Mouse (Mus musculus) thymus, postnatal 10 days (tissue): ENCODE results near the gene Hibch.

Experiments
- DNase-seq, 2 experiments: peaks; one replicate each; pipeline ENCODE4 v3.0.0; 2021; ENCODE audit warnings: low spot score in 2 of 2

The Hibch gene

DNA sequence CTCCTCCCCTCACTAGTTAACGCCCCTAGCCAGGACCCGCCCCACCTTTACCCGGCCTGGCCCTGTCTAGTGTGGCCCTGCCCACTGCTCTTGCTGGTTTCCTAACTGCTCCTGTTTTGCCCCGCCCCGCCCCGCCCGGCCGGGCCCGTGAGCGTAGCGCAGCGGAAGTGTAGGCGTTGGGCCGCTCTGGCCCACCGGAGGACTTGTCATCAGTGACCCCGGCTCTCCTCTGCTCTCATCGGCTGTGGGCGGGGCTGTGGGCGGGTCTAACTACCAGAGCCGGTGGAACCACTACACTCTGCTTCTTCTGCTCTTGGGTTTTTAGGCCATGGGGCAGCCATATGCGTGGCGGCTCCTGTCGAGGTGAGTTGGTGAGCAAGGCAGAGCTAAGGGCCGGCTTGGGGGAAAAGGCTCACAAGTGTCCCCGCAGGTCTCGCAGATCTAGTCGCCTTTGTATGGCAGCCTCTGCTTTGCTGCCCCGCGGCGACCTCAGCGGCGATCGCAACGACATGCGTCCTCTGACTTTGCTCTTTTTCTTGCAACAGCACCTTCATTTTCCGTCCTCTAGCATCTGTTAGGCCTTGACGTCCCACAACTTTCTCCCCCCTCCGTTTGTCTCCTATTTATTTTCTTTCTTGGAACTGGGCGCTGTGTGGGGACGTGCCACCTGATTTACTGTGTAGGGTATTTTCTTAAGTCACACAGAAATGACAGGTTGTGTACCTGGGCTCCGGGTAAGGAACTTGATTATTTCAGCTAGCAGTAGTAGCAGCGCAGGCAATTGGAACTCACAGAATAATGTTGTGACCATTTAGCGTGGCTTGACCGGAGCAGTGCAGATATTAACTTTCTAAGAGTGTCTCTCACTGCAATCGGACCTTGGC, at the start of gene Hibch:
Gene Hibch (plus strand): TSS at position 148 of the 884 bp plus-strand sequence.
- peak; percentile 96 to 98 for DNase-seq

GRCm38 (mm10) chr1:52795927-52796326, 48.8 kb upstream of the Hibch start:
- DNase-seq: no peak

GRCm38 (mm10) chr1:52799056-52799726, 45.5 kb upstream of the Hibch start:
- peak; percentile 29 to 34 for DNase-seq

GRCm38 (mm10) chr1:52799772-52800171, 45.0 kb upstream of the Hibch start:
- DNase-seq: no peak

DNA sequence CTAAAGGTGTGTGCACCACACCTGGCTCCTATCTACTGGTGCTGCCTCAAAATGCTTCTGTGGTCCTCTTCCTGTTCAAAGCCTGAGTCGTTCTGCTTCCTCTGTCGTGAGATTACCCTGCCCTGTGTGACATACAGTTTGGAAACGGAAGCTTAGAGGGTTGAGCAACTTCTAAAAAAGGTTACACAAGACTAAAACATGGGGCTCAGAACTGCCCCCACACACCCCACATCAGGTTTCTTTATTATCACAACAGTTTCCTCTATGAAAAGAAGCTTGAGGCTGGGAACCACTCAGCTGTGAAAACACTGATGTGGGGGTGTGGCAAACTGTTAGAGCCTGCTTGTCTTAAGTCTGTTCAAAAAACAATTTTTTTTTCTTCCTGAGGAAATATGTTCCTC, 44.4 kb upstream of the Hibch start:
- peak; percentile 37 to 49 for DNase-seq

- DNase-seq: no peak
These were observed 43.1 kb upstream of the Hibch start for GRCm38 (mm10) chr1:52801651-52802050.

DNA sequence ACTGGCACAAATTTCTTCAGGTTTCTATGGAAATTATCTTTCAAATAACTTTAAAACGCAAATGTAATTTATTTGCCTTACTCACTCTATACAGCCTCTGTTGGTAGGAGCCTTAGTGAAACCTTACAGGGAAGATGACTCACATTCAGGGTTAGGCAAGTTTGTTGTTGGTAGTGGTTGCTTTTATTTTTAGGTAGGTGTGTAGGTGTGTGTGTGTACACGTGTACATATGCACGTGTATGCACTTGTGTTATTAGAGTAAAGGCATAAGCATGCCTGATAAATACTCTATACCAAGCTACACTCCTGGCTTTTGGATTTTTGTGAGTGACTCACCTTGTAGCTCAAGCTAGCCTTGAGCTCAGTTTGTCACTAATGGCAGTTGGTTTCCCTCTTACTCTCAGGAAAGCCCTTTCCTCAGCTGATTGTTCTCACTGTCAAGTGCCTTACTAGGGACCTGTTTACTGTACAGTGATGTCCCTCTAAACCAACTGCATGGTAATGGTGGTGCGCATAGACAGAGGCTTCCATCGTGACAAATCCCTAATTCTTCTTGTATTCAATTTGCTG, 42.2 kb upstream of the Hibch start:
- no peak for DNase-seq

GRCm38 (mm10) chr1:52805041-52805440, 39.7 kb upstream of the Hibch start:
- DNase-seq: no peak

- DNase-seq: no peak
These were observed 36.3 kb upstream of the Hibch start for GRCm38 (mm10) chr1:52808456-52808855.

GRCm38 (mm10) chr1:52816232-52816891, 28.4 kb upstream of the Hibch start:
- DNase-seq: no peak

DNA sequence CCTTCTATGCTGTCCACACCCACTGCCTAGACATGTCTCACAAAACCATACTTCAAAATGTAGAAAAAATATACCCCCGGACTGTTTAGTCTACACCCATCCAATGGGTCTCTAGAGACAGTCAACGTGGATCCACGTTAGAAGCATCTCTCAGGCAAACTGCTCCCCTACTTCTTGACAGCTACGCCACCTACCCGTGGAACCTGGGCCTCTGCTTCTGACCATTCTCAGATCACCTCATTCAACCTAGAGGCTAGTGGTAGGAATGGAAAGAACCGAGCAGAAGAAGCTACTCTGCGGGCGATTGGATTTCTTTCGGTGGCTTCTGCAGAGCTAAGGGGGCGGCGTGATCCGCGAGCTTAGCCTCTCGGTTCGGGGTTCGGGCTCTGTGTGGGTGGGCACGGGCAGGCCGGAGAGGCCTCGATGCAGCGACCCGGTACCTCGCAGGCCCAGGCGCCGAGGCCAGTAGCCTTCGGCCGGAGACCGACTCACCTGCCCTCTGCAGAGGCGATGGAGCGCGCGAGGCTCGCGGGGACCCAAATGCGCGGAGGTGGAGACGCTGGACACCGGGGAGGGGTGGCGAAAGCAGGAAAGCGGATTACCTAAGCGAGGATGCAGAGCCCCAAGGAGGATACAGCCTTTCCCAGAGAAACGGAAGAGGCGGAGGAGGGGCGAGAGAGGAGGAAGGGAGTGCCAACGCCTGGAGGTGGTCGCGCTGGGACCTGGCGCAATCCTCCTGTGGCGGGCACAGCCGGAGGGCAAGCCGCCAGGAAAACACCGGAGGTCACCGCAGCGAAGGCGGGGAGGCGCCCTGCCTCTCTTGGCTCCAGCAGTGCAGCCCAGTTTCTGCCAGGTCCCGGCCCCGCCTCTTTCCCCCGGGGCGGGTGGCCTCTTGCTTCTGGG, 27.6 kb upstream of the Hibch start, which contains the start of gene Inpp1:
Gene Inpp1 (minus strand): TSS at position 779 of the 903 bp plus-strand sequence.
- peak; percentile 59 to 60 for DNase-seq

DNA sequence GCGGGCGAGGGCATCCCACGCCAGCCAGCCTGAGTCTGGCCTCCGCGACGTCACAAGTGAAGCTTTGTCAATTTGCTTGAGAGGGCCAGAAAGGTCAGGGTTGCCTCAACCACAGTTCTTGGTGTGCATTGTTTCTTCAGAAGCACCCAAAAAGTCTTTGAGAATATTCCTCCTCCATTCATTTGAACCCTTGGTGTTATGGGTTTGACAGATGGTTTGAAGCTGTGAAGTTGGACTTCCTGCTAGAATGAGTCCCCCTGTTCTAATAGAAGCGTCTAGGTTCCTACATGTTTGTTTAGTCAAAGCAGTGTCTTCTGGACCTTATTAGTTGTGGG, 26.9 kb upstream of the Hibch start:
- no peak for DNase-seq

- no peak for DNase-seq
These were observed 5.6 kb upstream of the Hibch start for GRCm38 (mm10) chr1:52839099-52839498.

- DNase-seq: no peak
These were observed 375 bp upstream of the Hibch start for GRCm38 (mm10) chr1:52844354-52844753.

GRCm38 (mm10) chr1:52846556-52846955, 1.8 kb downstream of the Hibch start:
- no peak for DNase-seq

GRCm38 (mm10) chr1:52849422-52849821, 4.7 kb downstream of the Hibch start:
- DNase-seq: no peak

DNA sequence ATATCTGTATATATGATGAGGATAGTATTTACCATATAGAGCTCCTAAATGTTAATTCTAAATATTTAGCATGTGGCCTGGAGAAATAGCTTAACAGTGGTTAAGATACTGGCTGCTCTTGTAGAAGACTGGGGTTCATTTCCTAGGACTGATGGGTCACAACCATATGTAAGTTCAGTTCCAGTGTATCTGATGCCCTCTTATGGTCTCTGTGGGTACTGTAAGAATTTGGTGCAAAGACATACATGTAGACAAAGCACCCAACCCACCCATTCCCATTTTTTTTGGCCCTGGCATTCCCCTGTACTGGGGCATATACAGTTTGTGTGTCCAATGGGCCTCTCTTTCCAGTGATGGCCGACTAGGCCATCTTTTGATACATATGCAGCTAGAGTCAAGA, 9.3 kb downstream of the Hibch start:
- DNase-seq: peak; percentile 12 to 61

DNA sequence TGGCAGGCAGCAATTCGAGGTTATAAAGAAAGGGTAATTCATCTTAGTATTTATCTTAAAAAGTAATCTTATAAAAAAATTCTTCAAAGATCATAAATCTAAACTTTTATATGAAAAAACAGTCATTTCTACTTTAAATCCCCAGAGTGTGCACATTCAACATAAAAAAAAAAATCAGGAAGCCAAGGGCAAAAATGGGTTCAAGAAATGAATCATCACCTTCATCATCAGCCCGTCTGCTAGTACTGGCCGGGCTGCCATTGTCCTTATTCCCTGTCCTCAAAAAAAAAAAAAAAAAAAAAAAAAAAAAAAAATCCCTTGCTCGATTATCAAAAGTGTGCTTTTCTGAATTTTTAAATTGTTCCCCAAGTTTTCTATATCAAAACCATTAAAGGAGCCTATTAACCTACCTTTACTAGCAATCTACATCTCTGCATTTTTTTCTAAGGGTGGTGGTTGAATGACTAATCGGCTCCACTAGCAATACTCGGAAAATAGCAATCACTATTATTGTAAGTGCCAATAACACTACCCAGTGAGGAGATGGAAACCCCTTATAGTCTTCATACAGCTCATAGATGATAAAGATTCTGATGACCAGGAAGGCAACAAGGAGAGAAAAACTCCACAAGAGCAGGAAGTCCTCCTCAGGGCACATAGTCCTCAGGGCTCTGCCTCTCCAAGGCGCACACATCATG, 11.3 kb downstream of the Hibch start:
- DNase-seq: no peak

GRCm38 (mm10) chr1:52864220-52864619, 19.5 kb downstream of the Hibch start:
- no peak for DNase-seq

- no peak for DNase-seq
These were observed 21.3 kb downstream of the Hibch start for GRCm38 (mm10) chr1:52866007-52866406.

DNA sequence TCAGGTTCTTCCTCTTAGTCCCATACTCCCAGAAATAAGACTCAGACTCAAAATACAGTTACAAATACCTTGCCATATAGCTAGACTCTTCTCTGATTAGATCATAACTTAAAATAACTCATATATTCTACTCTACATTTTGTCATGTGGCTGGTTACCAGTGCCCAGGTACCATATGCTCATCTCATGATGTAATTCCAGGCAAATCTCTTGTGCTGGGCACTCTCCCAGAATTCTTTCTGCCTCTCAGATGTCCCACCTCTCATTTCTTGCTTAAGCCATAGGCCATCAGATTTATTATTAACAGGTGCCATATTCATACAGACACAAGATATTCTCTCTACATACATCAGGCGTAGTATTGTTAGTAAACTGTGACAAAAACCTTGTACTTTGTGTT, 23.1 kb downstream of the Hibch start:
- no peak for DNase-seq
